Mouse (Mus musculus): ENCODE results near the gene Hlx.

GRCm38 (mm10) chr1:184734991-184735920 is 2.8 kb upstream of the Hlx start:
- TF ChIP-seq CTCF (IDR thresholded peaks at IDR 0.05; ENCODE audit: extremely low read depth, insufficient read length, insufficient replicate concordance, low read depth, low read length) (no peak), POLR2A (IDR thresholded peaks at IDR 0.05; ENCODE audit: low read depth, low read length) (no peak)

All from small intestine, adult 2 months (tissue).